Mouse (Mus musculus): ENCODE data around the gene Impg1.
A peak's percentile ranks its signal among the peaks of the same experiment; 100 is the strongest.

Gene Impg1

DNA sequence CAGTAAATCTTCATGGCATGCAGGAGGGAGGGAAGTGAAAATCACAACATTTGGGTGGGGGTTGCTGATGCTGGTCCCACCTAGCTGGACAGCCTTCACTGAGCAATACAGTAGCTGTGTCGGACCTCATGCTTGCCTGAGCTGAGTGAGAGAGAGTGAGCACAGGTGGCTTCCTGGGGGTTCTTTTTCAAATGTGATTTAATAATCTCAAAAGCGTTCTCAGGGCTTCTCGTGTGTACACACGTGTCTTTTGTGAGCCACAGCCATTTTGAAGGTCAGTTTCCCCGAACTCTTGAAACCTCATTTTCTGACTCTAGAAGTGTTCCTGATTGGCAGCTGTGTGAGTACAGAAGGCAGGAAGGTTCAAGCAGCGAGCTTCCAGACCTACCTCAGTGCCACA, 122.8 kb downstream of the Impg1 start:
- DNase-seq = no peak

- no peak for DNase-seq
Observed at GRCm38 (mm10) chr9:80341756-80342155, 123.5 kb downstream of the Impg1 start.

- no peak for DNase-seq
Observed at GRCm38 (mm10) chr9:80340927-80341326, 124.4 kb downstream of the Impg1 start.

DNA sequence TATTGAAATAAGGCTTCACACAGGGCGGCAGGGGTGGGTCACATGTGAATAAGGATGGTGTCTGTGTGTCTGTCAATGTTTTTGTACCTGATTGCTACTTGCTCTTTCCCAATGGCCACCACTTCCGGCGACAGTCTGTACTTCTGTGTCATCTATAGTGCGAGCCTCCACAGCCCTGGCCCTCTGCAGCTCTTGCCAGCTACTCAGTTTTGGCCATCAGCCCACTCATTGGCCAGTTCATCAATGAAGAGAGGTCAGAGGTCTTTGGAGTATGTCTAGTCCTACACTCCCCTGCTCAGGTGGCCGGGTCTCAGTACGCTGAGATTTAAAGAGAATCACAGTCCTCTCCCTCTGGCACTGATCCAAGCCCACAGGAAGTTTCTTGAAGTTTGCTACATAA, 127.3 kb downstream of the Impg1 start:
- DNase-seq = no peak

DNA sequence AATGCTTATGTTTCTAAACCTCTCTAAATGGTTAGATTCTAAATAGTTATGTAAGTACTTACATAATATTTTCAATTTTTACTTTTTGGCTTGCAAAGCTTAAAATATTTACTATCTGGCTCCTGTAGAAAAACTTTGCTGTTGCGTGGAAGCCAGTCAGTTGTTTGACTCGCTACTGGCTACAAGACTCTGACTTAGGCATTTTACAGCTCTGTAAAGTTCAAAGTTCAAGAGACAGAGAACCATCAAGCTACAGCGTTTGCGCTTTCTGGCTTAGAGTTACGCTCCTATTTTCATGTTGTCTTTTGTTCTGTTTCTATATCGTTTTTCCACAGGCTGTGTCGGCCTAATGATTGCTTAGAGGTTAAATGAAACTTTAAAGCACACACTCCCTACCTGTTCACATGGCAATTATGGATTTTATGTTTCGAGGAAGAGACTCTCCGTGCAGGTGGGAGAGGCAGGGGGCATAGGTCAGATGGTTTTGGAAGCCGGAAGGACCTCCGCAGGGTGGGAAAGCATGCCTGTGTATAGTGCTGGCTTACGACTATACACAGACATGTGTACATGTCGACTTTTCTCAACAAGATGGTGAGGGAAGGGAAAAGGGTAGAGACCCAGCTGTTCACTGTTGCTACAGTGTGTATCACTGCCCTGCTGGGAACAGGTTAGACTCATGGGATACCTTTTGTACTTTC, 129.5 kb downstream of the Impg1 start:
- no peak for DNase-seq

DNA sequence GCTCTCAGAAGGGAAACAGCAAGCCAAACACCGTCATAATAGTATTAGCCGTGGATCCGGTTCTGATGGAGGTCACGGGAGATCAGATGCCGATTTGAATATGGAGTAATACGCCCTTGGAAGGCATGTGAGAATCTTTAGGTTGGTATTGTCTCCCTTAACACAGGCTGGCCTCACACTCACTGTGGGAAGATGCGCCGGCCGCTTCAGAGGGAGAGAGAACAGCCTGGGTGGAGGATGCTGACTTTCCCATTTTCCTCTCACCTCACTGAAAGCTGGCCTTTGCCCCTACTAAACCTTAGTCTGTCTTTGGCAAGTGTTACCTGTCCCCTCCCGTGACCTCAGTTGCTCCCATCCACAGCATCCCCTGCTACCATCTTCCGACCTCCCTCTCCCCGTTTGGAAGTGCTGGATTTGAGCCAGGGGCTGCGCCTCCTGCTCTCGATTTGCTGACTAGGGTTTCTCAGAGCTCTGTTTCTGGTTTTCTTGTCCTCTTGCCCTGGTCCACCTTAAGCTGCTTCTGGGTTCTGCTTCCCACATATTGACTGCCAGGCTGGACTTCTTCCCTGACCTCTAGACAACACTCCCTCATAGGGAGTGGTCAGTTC, 131.2 kb downstream of the Impg1 start:
- DNase-seq = peak; percentile 6 to 11

- no peak for DNase-seq
Observed at GRCm38 (mm10) chr9:80333466-80333865, 131.8 kb downstream of the Impg1 start.

DNA sequence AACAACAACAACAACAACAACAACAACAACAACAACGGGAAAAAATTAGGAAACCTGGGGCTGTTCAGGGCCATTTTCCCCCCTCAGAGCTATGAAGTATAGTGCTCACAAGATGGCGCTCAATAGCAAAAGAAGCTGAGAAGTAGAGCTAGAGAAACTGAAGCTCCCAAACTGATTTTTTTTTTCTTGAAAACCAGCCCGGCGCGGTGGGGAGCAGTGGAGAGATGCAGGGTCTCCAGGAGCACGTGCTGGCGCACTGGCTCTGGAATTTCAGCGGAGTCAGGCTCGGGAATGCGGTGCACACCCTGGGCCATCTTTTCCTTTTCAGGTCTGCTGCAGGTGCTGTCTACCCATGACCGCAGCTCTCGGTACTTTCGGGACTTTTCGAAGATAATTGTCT, 133.1 kb downstream of the Impg1 start:
- DNase-seq = peak; percentile 10 to 27

DNA sequence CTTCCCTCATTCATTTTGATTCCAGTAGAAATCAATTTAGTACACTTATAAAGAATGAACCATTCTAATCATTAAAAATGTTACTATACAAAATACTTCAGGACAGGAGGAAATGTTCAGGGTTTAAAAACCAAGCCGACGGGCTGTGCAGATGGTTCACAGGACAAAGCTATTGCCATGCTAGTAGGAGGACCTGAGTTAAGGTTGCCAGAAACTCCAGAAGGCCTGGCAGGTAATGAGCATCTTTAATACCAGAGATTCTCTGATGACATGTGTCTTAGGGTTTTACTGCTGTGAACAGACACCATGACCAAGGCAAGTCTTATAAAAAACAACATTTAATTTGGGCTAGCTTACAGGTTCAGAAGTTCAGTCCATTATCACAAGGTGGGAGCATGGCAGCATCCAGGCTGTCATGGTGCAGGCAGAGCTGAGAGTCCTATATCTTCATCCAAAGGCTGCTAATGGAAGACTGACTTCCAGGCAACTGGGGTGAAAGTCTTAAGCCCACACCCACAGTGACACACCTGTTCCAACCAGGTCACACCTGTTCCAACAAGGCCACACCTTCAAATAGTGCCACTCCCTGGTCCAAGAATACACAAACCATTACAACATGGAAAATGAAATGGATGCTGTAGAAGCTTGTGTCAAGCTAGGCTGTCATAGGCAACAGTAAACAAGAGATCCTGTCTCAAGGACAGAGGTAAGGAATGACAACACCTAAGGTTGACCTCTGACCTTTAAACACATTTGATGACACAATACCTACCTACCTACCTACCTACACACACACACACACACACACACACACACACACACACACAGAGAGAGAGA, 144.0 kb downstream of the Impg1 start:
- DNase-seq = peak in 1 of 2 experiments; percentile 10

- DNase-seq = no peak
Observed at GRCm38 (mm10) chr9:80318027-80318426, 147.3 kb downstream of the Impg1 start.

DNA sequence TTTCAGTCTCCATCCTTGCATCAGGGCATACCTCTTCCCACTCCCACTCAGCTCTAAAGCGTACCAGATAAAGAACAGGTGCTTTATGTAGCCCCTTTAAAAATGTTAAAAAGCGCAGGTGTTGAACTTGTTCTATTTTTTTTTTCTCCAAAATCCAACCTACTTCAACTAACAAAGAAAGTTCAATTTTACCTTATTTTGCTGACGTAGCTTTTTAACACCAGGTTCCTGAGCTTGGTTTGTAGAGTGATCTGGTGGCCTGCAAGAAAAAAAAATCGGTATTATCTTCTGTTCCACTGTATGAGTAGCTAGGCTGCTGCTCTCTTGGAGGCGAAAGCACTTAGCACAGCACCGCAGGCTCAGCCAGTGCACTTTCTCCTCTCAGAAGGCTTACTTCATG, 149.4 kb downstream of the Impg1 start:
- DNase-seq = no peak

GRCm38 (mm10) chr9:80313610-80314009, 151.7 kb downstream of the Impg1 start:
- DNase-seq = no peak

DNA sequence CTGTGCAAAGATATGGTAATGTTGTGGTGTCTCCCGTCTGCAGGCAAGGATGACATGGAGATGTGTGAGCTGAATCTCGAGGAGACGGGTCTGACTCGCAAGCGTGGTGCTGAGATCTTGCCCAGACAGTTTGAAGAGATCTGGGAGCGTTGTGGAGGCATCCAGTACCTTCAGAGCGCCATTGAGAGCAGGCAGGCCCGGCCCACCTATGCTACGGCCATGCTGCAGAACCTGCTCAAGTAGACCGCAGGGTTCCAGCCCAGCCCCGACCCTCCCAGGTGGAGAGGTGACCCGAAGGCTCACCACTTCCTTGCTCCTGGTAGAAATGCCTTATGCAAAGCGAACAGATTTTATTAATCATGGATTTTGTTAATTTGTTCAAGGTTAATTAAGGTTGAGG, 157.7 kb downstream of the Impg1 start:
- DNase-seq = no peak

DNA sequence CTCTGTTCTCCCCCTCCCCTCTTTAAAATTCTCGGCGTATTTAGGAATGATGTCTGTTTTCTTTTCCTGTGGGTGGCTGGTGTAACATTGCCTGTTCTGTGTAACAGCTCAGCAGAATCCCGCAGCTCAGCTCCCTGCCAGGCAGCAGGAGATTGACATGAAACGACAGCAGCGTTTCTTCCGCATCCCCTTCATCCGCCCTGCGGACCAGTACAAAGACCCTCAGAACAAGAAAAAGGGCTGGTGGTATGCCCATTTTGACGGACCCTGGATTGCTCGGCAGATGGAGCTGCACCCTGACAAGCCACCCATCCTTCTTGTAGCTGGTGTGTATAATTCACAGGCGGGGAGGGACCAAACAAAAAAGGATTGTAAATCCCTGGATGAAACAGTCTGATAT, 158.4 kb downstream of the Impg1 start:
- no peak for DNase-seq

GRCm38 (mm10) chr9:80306390-80306789, 158.9 kb downstream of the Impg1 start:
- no peak for DNase-seq

GRCm38 (mm10) chr9:80303518-80303917, 161.8 kb downstream of the Impg1 start:
- DNase-seq = no peak

GRCm38 (mm10) chr9:80299031-80299430, 166.2 kb downstream of the Impg1 start:
- no peak for DNase-seq

GRCm38 (mm10) chr9:80296086-80296485, 169.2 kb downstream of the Impg1 start:
- DNase-seq = no peak

GRCm38 (mm10) chr9:80293056-80293584, 172.2 kb downstream of the Impg1 start:
- DNase-seq = no peak

GRCm38 (mm10) chr9:80286845-80287244, 178.4 kb downstream of the Impg1 start:
- no peak for DNase-seq

- no peak for DNase-seq
Observed at GRCm38 (mm10) chr9:80284539-80285174, 180.6 kb downstream of the Impg1 start.

- DNase-seq = no peak
Observed at GRCm38 (mm10) chr9:80282426-80282825, 182.9 kb downstream of the Impg1 start.

DNA sequence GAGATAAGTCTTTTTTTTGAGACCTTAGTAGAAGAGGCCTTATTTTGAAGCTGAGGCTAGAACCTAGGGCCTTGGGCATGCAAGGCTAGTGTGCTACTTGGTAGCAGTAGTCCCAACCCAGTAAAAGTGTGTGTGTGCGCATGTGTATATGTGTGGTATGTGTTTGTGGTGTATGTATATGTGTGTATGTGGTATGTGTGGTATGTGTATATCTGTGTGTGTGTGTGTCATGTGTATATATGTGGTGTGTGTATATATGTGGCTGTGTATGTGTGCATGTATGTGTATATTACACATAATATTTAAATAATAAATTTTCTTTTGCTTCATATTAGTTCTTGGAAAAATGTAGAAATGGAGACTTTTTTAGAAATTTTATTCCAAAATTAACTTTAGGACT, 184.6 kb downstream of the Impg1 start:
- DNase-seq = no peak
